Mouse (Mus musculus) T-helper 1 cell (primary cell): ENCODE data around the gene Nfatc2.

Experiments used
- in situ Hi-C: fragments of 300-600 bp; cut with MboI, MseI; formaldehyde crosslinking; loops from one replicate; pipeline ENCODE4 v1.15.1; 2025; ENCODE audit warnings: high pct_unique_total_duplicates

Nfatc2 gene

GRCm38 (mm10) chr2:168504431-168505182 lies 96.8 kb downstream of the Nfatc2 start:
- in situ Hi-C loops = no loop called here

GRCm38 (mm10) chr2:168503735-168504134 lies 97.7 kb downstream of the Nfatc2 start:
- in situ Hi-C loops = no loop called here

GRCm38 (mm10) chr2:168500750-168501149 lies 100.7 kb downstream of the Nfatc2 start:
- in situ Hi-C loops = no loop called here

GRCm38 (mm10) chr2:168500244-168500643 lies 101.2 kb downstream of the Nfatc2 start:
- in situ Hi-C loops = no loop called here

- in situ Hi-C loops = no loop called here
These were observed 109.7 kb downstream of the Nfatc2 start for GRCm38 (mm10) chr2:168491791-168492190.

- in situ Hi-C loops = no loop called here
These were observed 111.5 kb downstream of the Nfatc2 start for GRCm38 (mm10) chr2:168489953-168490352.

- in situ Hi-C loops = no loop called here
These were observed 113.1 kb downstream of the Nfatc2 start for GRCm38 (mm10) chr2:168488158-168488925.

- in situ Hi-C loops = no loop called here
These were observed 120.3 kb downstream of the Nfatc2 start for GRCm38 (mm10) chr2:168481121-168481520.

GRCm38 (mm10) chr2:168480692-168481091 lies 120.8 kb downstream of the Nfatc2 start:
- in situ Hi-C loops = no loop called here

GRCm38 (mm10) chr2:168479930-168480329 lies 121.5 kb downstream of the Nfatc2 start:
- in situ Hi-C loops = no loop called here

- in situ Hi-C loops = no loop called here
These were observed 123.0 kb downstream of the Nfatc2 start for GRCm38 (mm10) chr2:168478431-168478830.

- in situ Hi-C loops = loop anchor here (5.0 kb wide), 1 partner anchor 154 kb away; no protein-coding TSS in a partner anchor
These were observed 128.0 kb downstream of the Nfatc2 start for GRCm38 (mm10) chr2:168473496-168473895.

GRCm38 (mm10) chr2:168472899-168473298 lies 128.6 kb downstream of the Nfatc2 start:
- in situ Hi-C loops = loop anchor here (5.0 kb wide), 1 partner anchor 154 kb away; no protein-coding TSS in a partner anchor

- in situ Hi-C loops = no loop called here
These were observed 132.4 kb downstream of the Nfatc2 start for GRCm38 (mm10) chr2:168469032-168469431.

GRCm38 (mm10) chr2:168467166-168467565 lies 134.3 kb downstream of the Nfatc2 start:
- in situ Hi-C loops = no loop called here

- in situ Hi-C loops = no loop called here
These were observed 135.4 kb downstream of the Nfatc2 start for GRCm38 (mm10) chr2:168466066-168466465.

- in situ Hi-C loops = no loop called here
These were observed 135.8 kb downstream of the Nfatc2 start for GRCm38 (mm10) chr2:168465646-168466045.

- in situ Hi-C loops = no loop called here
These were observed 139.6 kb downstream of the Nfatc2 start for GRCm38 (mm10) chr2:168461865-168462264.

GRCm38 (mm10) chr2:168459627-168460026 lies 141.8 kb downstream of the Nfatc2 start:
- in situ Hi-C loops = loop anchor here (10.0 kb wide), 1 partner anchor 405 kb away; no protein-coding TSS in a partner anchor

GRCm38 (mm10) chr2:168458583-168458982 lies 142.9 kb downstream of the Nfatc2 start:
- in situ Hi-C loops = loop anchor here (10.0 kb wide), 1 partner anchor 406 kb away; no protein-coding TSS in a partner anchor

GRCm38 (mm10) chr2:168451714-168452708 lies 149.4 kb downstream of the Nfatc2 start:
- in situ Hi-C loops = loop anchor here (10.0 kb wide), 1 partner anchor 413 kb away; no protein-coding TSS in a partner anchor
